Mouse (Mus musculus): ENCODE results near the gene Hacd3.

DNA sequence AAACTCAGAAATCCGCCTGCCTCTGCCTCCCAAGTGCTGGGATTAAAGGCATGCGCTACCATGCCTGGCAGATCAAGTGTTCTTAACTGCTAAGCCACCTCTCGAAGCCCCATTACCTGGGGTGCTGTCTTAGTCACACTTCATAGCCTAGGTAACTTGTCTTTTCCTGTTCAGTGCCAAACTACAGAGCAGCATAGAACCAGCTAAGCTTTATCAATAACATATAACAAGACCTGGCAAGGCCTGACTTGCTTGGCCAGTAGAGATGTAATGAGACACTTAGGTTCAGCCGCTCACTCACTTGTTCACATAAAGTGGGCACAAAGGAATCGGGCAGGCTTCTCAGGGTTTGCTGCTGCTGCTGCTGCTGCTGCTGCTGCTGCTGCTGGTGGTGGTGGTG, 6.8 kb upstream of the Hacd3 start:
- TF ChIP-seq TAL1 (IDR thresholded peaks at IDR 0.05; ENCODE audit: low read length) (no peak), GATA1 (IDR thresholded peaks at IDR 0.05; ENCODE audit: low read length) (no peak)
